Mouse (Mus musculus) adrenal gland, adult 18-20 months (tissue): ENCODE measurements at regions not wholly inside any gene's neighbourhood (a gene's known extent, or its start where the extent isn't known, plus 50 kb on each side); places are given as distances from the start of the nearest gene placed in this dataset.

ENCODE experiments used
- DNase-seq, 2 experiments: peaks; one replicate each; pipeline ENCODE4 v3.0.0; 2021 to 2022; ENCODE audit warnings: low spot score in 2 of 2

- DNase-seq: peak; percentile 32 to 33
Observed at GRCm38 (mm10) chr2:128428651-128429633, 162.1 kb upstream of the Spdye4c start.

GRCm38 (mm10) chr2:128429786-128430185 is 161.2 kb upstream of the Spdye4c start:
- DNase-seq: no peak

GRCm38 (mm10) chr2:128430776-128431291 is 160.2 kb upstream of the Spdye4c start:
- no peak for DNase-seq

- DNase-seq: no peak
Observed at GRCm38 (mm10) chr2:128431751-128432150, 159.3 kb upstream of the Spdye4c start.

- DNase-seq: no peak
Observed at GRCm38 (mm10) chr2:128432741-128433140, 158.3 kb upstream of the Spdye4c start.

GRCm38 (mm10) chr2:128433553-128434081 is 157.4 kb upstream of the Spdye4c start:
- no peak for DNase-seq

- no peak for DNase-seq
Observed at GRCm38 (mm10) chr2:128434200-128434977, 156.6 kb upstream of the Spdye4c start.

GRCm38 (mm10) chr2:128436378-128436777 is 154.6 kb upstream of the Spdye4c start:
- no peak for DNase-seq

GRCm38 (mm10) chr2:128437698-128438097 is 153.3 kb upstream of the Spdye4c start:
- DNase-seq: no peak

GRCm38 (mm10) chr2:128438161-128438822 is 152.7 kb upstream of the Spdye4c start:
- no peak for DNase-seq

GRCm38 (mm10) chr2:128438897-128439296 is 152.1 kb upstream of the Spdye4c start:
- DNase-seq: no peak

GRCm38 (mm10) chr2:128444599-128445011 is 146.4 kb upstream of the Spdye4c start:
- DNase-seq: no peak

GRCm38 (mm10) chr2:128445443-128445842 is 145.6 kb upstream of the Spdye4c start:
- no peak for DNase-seq

GRCm38 (mm10) chr2:128449294-128449693 is 141.7 kb upstream of the Spdye4c start:
- DNase-seq: no peak

GRCm38 (mm10) chr2:128450045-128450444 is 141.0 kb upstream of the Spdye4c start:
- DNase-seq: no peak

GRCm38 (mm10) chr2:128451554-128452239 is 139.3 kb upstream of the Spdye4c start:
- DNase-seq: no peak

GRCm38 (mm10) chr2:128452582-128452981 is 138.4 kb upstream of the Spdye4c start:
- DNase-seq: no peak

GRCm38 (mm10) chr2:128454509-128454908 is 136.5 kb upstream of the Spdye4c start:
- no peak for DNase-seq

- no peak for DNase-seq
Observed at GRCm38 (mm10) chr2:128457591-128458209, 133.3 kb upstream of the Spdye4c start.
